Mouse (Mus musculus) MEL-GATA-1-ER (cell line): Measurements from ENCODE around the gene Pkd2.
"Not testable (repeated sequence)": the region's sequence is repeated elsewhere in the genome, so short reads cannot be mapped to it uniquely, and the experiment has no call there.

ENCODE experiments used
- DNase-seq: peaks from one replicate; pipeline ENCODE4 v3.0.0-alpha.2; 2012; ENCODE audit warnings: low read depth; ENCODE audit errors: extremely low read depth

The Pkd2 gene

DNA sequence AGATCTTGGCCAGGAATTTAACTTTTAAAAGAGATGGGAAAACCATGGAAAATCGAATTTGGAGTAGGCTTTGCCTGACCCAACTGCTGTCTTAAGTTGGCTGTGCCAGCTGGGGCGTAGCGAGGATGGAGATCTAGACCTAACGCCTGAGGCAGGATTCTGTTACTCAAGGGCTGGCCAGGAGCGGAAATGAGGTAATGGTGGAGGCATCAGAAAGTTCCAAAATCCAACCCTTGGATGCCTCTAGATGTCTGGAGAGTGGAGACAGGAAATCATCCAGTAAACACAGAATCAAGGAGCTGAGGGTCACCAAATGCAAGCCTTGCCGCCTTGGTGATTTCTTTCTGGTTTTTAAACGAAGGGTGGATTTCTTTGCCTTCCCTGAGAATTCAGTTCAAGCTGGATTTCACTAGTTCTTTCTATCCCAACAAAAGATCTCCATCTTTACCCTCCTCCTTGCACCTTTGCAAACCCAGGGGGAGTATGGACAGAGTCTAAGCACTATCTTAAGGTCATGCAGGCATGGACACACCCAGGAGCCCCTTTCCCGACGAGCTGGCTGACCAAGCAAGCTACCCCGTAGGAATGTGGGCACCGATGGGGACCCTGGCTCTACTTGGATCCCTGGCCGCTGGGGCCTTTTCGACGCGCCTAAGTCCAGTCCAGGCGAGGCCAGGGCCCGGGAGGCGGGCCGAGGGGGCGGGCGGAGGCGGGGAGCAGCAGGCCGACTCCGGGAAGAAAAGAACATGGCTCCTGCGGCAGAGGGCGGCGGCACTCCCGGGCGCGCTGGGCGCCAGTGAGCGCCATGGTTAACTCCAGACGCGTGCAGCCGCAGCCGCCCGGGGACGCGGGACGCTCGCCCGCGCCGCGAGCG lies at the start of gene Pkd2:
Gene Pkd2 (plus strand): TSS at position 619 of the 874 bp plus-strand sequence.
- no peak for DNase-seq

DNA sequence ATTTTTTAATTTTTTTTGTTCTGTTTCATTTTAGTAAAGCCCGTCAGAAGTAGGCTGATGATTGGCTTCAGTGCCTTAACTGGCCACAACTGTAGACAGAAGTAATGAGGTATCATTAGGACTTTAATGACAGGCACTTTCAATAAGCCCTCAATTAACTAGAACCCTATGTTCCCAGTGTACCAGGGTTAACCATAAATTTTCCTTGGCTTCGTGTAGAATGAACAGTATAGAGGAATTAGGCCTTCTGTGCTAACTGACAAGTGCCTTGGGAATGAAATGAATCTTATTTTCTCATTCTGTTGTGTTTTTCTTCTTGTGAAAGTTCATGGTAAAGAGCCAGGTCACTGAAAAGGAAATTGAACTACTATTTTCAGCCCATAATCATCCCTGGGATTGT lies 43.3 kb upstream of the Pkd2 start:
- no peak for DNase-seq

DNA sequence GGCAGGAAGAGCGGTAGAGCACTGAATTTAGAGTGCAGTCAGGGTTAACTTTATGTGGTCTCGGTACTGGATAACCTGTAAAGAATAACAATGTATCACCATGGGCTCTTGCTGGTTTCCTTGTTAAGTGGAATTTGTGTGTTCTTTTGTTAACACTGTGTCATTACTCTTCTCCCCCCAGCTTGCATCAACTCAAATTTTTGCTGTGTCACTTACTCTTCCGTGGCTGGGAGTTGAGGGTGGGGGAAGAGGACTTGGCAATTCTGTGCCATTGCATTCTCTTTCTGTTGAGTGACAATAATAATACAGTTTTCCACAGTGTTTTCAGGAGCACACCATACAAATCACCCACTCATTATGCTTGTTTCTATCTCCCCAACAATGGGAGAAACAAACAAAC lies 42.2 kb upstream of the Pkd2 start:
- no peak for DNase-seq

DNA sequence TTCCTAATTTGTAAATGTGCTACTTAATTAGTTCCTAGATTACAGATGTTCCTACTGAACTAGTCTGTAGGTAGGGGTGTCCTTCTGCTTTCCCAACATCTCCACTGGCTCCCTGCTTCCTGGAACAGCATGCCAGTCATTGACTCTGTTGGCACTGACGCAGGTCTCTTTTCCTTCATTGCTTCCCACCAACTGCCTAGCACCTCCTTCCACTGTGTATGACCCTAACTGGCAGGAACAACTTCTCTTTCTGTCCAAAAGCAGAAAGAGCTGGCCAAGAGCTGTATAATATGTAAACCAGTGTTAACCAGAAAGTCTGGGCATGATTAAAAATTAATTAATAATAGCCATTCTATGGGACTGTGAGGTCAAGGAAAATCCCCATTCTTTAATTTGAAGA lies 41.5 kb upstream of the Pkd2 start:
- no peak for DNase-seq

DNA sequence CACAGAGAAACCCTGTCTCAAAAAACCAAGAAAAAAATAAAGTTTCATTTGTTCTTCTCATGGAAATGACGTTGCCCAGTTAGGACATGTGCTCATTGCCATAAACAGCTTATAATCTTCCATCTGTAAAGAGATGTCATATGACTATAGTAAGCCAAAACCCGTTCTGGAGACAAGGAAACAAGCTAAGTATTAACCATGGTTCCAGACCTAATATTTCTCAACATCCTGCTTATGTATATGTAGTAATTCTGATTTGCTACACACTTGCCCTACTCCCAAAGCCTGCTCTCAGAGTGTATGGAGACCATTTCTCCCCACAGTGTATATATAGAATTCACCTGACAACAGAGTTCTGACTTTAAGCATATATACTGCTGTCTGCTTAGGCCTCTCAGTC lies 37.2 kb upstream of the Pkd2 start:
- DNase-seq, result no peak

DNA sequence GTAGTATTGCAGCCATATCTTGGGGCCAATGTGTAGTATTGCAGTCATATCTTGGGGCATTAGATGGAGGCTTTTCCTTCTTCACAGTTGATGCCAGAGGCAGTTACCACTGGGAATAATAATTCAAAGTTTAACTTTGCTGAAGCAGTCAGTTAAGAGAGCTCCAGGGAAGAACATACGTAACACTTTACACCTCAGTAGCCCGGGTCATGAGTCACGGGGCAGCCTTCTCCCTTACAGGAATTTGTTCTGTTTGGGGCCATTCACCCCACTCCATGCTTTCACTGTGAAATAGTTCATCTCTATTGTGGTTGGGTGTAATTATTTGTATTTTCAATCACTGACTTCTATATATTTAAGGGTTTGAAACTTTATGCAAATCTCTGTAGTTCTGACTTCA lies 35.4 kb upstream of the Pkd2 start:
- DNase-seq, result no peak

DNA sequence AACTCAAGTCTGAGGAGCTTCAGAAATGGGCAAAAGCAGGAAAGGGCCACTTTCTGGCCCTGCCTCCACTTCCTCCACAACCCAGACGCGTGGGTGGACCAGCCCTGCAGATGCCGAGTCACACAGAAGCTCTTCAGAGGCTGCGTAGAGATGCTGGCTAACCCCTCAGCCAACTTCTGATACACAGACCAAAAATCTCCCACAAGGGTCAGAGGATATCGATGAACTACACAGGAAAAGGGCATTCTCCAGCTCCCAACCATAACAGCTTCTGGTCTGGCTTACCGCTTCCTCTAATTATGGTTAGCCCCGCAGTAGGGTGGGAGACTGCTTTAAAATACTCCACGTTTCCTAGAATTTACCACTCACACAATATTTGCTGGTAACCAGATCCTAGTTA lies 33.3 kb upstream of the Pkd2 start:
- no peak for DNase-seq

DNA sequence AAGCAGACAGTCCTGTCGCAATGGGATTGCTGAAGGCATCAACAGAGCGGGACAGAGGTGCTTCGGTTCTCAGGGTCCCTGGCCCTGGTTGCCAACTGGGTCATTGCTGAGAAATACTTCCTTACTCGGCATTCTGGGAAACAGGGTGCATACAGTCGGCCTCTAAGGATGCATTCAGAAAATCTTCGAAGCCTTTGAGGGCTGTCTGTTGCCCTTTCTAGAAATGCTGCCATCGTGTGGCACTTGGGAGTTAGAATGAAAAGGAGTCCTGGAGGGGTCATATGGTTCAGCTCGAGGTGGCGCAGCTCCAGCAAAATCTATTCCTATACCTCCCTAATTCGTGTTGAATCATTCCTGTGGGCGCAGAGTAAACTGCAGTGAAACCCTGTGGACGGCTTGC lies 26.4 kb upstream of the Pkd2 start:
- DNase-seq, result no peak

DNA sequence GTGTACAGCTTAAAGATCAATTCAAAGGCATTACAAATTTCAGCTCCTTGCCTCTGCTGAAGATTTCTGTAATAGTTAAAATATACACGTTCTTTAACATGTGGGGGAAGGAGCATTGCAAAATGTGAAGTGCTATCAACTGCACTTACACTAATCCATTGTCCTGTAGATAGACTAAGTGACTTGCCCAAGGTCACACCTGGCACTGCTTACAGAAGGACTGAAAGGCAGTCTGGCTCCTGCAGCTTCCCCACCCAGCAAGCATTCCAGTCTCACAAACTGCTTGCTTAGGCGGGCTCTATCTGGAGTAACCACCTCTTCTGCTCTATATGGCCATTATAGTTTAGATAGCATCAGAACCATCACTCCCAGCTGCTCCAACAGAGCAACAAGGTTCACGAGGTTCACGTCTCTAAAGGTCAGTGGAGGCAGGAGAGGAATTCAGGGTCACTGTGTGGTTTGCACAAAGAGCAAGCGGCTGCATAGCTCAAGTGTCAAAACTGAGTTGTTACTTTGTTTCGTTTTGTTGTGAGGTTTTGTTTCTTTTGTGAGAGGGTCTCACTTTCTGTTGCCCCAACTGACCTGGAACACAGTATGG lies 25.2 kb upstream of the Pkd2 start:
- no peak for DNase-seq

DNA sequence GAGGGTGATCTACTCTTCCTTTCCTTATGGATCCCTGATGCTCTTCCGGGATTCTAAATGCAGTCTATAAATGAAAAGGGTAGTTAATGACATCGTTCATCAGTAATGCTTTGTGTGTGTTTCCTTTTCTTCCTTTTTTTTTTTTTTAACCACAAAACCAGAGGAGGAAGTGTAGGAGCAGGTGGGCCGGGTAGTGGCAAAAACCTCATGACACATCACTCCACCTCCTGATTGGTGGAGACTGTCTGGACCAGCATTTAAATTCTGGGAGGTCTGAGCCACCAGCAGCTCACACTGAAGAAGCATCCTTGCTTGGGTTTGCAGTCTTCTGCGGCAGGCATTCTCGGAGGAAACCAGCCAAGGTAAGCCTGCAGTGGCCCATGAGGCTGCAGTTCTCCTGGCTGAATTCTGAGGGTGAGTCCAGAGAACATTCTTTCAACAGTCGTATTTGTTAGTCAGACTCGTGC lies 24.4 kb upstream of the Pkd2 start, which contains the start of gene Spp1:
Gene Spp1 (plus strand): TSS at position 284 of the 467 bp plus-strand sequence.
- DNase-seq, result peak; percentile 67

DNA sequence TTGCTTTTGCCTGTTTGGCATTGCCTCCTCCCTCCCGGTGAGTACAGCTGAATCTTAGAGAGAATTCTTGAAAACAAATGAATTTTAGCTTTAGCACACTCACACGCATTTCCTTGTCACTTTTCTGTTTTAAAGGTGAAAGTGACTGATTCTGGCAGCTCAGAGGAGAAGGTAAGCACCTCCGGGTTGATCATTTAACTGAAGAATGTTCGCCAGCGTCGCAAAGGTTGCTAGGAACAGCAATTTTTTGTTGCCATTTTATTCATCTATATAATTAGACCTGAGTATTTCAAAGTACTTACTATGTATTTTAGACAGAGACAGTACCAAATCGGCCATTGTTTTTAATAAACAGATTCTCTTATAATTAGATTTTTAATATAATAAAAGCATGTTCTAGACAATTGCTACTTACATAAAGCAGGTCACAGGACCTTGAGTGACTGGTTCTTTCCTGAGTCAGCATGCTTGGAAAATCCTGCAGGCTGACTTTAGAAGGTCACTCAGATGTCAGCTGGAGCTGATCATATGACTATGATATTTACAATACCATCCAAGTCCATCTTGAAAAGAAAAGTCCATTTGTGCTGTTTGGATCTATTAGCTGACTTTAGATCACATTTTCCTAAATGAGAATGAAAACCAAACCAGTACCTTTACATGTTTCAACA lies 22.7 kb upstream of the Pkd2 start:
- no peak for DNase-seq

DNA sequence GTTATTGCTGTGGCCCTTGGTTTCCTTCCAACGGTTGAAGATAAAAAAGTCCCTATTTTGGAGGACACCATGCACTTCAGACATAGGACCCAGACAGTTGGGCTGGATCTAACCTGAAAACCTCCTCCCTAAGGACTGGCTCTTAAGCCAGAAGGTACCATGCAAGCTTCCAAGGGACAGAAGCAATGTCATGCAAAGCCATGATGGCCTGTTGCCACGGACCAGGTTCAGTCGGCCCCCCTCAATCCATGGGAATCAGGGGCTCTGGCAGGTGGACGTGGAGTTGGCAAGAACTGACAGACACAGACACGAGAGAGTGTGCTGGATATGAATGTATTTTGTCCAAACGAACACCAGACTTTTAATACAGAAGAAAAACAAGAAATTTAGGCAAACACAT lies 16.9 kb upstream of the Pkd2 start:
- no peak for DNase-seq

DNA sequence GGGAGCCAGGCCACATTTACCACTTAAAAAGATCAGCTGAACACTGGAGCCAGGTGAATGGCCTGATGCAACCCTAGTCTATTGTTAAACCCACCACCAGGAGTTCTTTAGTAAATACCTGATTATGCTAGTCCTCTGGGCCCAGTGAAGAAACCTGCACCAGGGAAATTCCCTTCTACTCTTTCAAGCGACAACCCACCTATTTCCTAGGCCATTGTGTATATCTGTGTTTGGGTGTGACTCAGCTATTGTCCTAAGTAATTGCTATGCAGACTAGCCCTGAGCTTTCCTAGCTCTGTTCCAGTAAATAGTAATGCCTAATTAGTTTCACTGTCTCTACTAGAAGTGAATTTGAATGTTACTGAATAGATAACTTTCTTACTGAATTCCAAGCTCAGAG lies 16.4 kb upstream of the Pkd2 start:
- DNase-seq, result no peak

DNA sequence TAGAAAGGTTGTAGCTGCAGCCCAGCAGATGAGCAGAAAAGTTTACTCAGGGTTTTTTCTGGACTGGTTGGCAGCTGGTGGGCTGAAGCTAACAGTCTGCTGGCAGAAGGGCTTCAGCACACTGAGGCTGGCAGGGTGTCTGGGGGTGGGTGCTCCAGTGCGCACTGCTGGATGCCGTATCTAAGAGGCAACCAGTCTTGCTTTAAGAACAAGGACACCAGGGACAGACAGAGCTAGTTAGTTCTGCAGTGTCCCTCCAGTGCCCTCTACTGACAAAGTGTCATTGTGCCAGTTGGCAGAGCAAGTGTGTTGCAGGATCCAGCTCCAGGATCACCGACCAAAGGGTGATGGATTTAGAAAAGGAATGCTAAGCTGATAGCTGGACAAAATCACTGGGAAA lies 13.1 kb upstream of the Pkd2 start:
- DNase-seq, result peak; percentile 30

DNA sequence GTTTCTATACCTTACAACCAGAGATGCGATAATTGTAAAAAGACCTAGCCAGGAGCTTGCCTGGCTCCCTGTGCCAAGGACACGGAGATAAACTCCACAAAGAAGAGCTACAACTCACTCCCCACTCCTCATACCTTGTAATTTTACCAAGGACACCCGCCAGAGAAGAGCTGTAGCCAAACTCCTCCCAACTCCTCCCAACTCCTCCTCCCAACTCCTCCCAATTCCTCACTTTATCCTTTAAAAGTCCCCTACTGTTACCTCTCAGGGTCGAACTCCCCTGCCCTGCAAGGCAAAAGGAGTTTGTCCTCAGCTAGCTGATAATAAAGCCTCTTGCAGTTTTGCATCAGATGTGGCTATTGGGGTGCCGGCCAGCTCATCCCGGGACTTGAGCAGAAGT lies 10.9 kb upstream of the Pkd2 start:
- not testable (repeated sequence) for DNase-seq

DNA sequence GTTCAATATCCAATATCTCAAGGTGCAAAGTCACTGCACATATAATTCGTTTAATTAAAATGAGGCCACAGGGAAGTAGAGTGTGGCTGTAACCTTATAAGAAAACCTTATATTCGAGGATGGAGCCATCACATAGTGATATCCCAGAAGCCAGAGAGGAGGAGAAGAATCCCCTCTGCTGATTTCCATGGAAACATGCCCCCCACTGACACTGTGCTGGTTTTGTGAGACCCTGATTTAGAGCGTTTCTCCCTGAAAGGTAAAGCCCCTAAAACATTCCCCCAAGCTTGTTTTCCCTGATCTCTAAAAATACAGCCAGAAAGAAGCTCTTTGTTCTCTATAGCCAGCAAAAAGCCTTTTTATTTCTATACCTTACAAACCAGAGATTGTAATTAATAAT lies 9.8 kb upstream of the Pkd2 start:
- no peak for DNase-seq

DNA sequence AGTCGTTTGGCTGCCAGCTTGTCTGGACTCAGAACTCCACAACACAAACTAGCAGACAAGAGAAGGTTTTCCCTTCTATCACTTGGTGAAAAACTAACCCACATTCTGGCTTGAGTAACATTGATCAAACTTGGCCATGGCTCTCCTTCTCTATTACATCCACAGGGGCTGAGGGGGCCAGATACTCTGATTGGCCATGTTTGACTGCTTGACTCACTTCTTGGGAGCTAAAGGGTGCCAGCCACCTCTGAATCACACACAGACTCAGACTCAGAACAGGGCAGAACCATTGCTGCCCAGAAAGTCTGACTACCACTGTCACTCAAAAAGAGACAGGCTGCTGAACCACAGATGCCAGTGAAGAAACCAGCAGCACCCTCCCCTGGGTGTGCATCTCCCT lies 6.2 kb upstream of the Pkd2 start:
- DNase-seq, result no peak

DNA sequence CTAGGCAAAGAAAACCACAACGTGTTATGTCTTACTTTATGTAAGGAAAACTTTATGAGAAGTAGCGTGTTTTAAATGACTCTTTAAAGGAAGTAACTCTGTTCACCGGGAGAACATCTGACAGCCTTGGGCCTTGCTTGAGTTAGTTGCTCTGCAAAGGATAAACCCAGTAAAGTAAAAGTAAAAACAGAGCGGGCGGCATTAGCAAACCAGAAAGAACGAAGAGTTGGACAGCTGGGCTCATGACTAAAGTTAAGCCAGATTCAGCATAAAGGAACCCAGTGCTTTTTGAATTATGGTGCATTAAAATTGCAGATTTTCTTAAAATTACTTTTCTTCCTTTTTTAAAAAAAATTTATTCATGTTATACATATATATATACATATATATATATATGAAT lies 4.7 kb upstream of the Pkd2 start:
- DNase-seq, result no peak

DNA sequence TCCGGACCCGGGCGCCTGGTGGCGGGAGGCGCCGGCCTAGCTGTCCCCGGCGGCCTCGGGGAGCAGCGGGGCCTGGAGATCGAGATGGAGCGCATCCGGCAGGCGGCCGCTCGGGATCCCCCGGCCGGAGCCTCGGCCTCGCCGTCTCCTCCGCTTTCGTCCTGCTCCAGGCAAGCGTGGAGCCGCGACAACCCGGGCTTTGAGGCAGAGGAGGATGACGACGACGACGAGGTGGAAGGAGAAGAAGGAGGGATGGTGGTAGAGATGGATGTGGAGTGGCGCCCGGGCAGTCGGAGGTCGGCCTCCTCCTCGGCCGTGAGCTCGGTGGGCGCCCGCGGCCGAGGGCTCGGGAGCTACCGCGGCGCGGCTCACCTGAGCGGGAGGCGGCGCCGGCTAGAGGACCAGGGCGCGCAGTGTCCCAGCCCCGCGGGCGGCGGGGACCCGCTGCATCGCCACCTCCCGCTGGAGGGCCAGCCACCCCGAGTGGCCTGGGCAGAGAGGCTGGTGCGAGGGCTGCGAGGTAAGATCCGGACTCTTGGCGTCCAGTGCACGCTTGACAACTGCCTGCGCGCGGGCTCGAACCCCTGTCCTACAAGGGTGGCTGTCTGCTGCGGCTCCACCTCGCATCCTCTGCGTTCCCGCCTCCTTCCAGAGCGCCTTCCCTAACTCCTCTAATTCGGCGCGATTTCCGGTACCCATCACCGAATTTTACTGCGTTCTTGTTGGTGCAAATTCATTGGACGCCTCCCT lies 631 bp downstream of the Pkd2 start:
- no peak for DNase-seq

DNA sequence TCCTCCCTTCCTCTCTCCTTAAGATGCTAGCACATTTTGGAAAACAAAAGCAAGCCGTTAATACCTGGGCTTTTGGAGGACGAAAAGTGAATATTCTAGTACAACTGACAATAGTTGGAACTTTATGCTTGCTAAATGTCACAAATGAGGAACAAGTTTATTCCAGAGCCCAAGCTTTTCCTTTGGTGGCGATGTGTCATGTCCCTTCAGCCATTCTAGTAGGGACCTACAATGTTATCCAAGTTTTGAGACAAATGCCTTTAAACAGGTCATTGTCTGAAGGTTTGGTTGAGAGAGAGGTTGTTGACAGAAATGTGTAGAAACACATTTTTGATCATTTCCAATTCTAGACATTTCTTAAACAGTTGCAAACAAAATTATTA lies 1.2 kb downstream of the Pkd2 start:
- no peak for DNase-seq

DNA sequence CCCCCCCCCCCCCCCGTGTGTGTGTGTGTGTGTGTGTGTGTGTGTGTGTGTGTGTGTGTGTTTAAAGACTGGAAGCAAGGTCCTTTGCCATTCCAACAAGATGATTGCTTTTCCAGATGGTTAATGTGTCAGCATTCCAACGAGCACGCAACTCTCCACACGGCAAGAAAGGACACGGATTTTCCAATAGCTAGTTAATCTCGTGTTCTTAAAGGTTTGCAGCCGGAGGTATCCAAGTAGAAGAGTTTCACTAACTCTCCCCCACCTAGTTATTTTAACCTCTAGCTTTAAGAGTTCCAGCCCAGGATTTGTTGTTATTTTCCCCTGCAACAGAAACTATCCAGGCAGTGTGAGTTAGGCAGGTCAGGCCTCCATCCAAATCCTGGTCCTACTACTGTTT lies 1.6 kb downstream of the Pkd2 start:
- no peak for DNase-seq

DNA sequence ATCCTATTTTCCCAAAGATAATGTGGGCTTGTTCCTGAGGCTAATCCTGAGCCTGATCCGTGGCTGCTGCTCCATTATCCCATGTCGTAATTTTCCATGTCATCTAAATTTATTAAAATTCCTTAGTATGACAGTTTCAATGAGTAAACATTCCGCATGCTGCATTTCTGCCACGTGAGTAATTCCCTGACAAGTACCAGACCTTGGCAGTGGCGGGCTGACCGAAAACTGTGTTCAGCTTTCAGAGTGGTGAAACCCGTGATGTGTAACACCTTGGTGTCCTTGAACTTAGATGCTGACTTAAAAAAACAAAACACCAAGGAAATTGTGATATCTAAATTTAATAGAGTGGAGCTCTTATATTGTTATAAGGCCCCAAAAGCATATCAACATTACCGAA lies 6.0 kb downstream of the Pkd2 start:
- no peak for DNase-seq
